Mouse (Mus musculus) intestine, embryonic 15.5 days (tissue): ENCODE data around the gene Cdc42bpa. TPM values are rescaled to one million over a fixed set of nuclear protein-coding genes. Genes with fewer than 3 reads are reported as not detected.

Experiments
- ATAC-seq: fragments of 200-750 bp; cut with Nextera tagmentation; 2 replicates; pipeline ENCODE4 v1.8.0; 2017; ENCODE audit warnings: moderate TSS enrichment, moderate library complexity
- H3K27ac ChIP-seq: fragments of 300-500 bp; sonication (generic); 2 replicates; pipeline ENCODE4 v1.5.1; 2015; ENCODE audit warnings: mild to moderate bottlenecking, inconsistent platforms
- H3K27me3 ChIP-seq: fragments of 300-500 bp; sonication (generic); replicated peaks from 2 replicates; pipeline ENCODE4 v1.6.1; 2015; ENCODE audit warnings: inconsistent platforms
- H3K36me3 ChIP-seq: fragments of 300-500 bp; sonication (generic); 2 replicates; pipeline ENCODE4 v1.6.1; 2015; ENCODE audit warnings: inconsistent platforms
- H3K4me1 ChIP-seq: fragments of 300-500 bp; sonication (generic); replicated peaks from 2 replicates; pipeline ENCODE4 v1.6.1; 2015; ENCODE audit warnings: inconsistent platforms
- H3K4me2 ChIP-seq: fragments of 300-500 bp; sonication (generic); replicated peaks from 2 replicates; pipeline ENCODE4 v1.6.1; 2015; ENCODE audit warnings: mild to moderate bottlenecking, inconsistent platforms
- H3K4me3 ChIP-seq: fragments of 300-500 bp; sonication (generic); replicated peaks from 2 replicates; pipeline ENCODE4 v1.5.1; 2015; ENCODE audit warnings: inconsistent platforms
- H3K9ac ChIP-seq: fragments of 300-500 bp; sonication (generic); 2 replicates; pipeline ENCODE4 v1.6.1; 2015; ENCODE audit warnings: inconsistent platforms
- H3K9me3 ChIP-seq: fragments of 300-500 bp; sonication (generic); 2 replicates; pipeline ENCODE4 v1.6.1; 2016; ENCODE audit warnings: inconsistent platforms
- WGBS: fragments of 180-500 bp; shearing (Covaris S2); methylation state at CpG from one replicate; pipeline ENCODE4 v1.1.7; 2015; 5-methylcytosine and 5-hydroxymethylcytosine counted together
- polyA plus RNA-seq: library from polyadenylated mRNA; unstranded; fragments of >200 nt; fragmentation: Nextera tagmentation; extraction: Ambion mirVana; gene quantifications from 2 replicates; pipeline ENCODE4 v1.2.1, GENCODE M21; 2015

Cdc42bpa gene
- polyA plus RNA-seq, 1 experiment from 2014 or later, result 12.4 TPM

GRCm38 (mm10) chr1:179940787-179941352 is 19.4 kb upstream of the Cdc42bpa start:
- Histone ChIP-seq H3K9ac (no peak overlapping the region), H3K36me3 (no peaks in the 10 kb centered on the region), H3K9me3 (no peaks in the 10 kb centered on the region), H3K4me1 (no peaks in the 10 kb centered on the region), H3K27ac (no peak overlapping the region), H3K4me2 (no peak overlapping the region), H3K4me3 (no peak overlapping the region), H3K27me3 (no peaks in the 10 kb centered on the region)
- WGBS, result 71% methylated on average over 14 of the region's 14 CpGs
- ATAC-seq, result no peak; the same call in 1 of the 2 replicates

- no peaks in the 10 kb centered on the region for H3K4me1 ChIP-seq
- no peak overlapping the region for H3K4me2 ChIP-seq
- no peak overlapping the region for H3K9ac ChIP-seq
- no peak overlapping the region for H3K4me3 ChIP-seq
- 91% methylated on average over 10 of the region's 10 CpGs for WGBS
- no peaks in the 10 kb centered on the region for H3K9me3 ChIP-seq
- no peaks in the 10 kb centered on the region for H3K36me3 ChIP-seq
- ATAC-seq, result no peak
- no peaks in the 10 kb centered on the region for H3K27me3 ChIP-seq
- H3K27ac ChIP-seq, result no peak overlapping the region
Observed at GRCm38 (mm10) chr1:179945017-179945416, 15.3 kb upstream of the Cdc42bpa start.

GRCm38 (mm10) chr1:179946616-179947015 is 13.7 kb upstream of the Cdc42bpa start:
- Histone ChIP-seq H3K9me3 (no peaks in the 10 kb centered on the region), H3K27me3 (no peaks in the 10 kb centered on the region), H3K4me2 (no peak overlapping the region), H3K27ac (no peak overlapping the region), H3K4me3 (no peak overlapping the region), H3K4me1 (no peaks in the 10 kb centered on the region), H3K9ac (no peak overlapping the region), H3K36me3 (no peaks in the 10 kb centered on the region)
- 29% methylated on average over 2 of the region's 2 CpGs for WGBS
- ATAC-seq, result no peak

- Histone ChIP-seq H3K36me3 (no peaks in the 10 kb centered on the region), H3K4me1 (no peaks in the 10 kb centered on the region), H3K4me3 (no peak overlapping the region), H3K9me3 (no peaks in the 10 kb centered on the region), H3K27ac (no peak overlapping the region), H3K9ac (no peak overlapping the region), H3K27me3 (no peaks in the 10 kb centered on the region), H3K4me2 (no peak overlapping the region)
- 81% methylated on average over 2 of the region's 2 CpGs for WGBS
- no peak for ATAC-seq
Observed at GRCm38 (mm10) chr1:179947653-179948052, 12.6 kb upstream of the Cdc42bpa start.

GRCm38 (mm10) chr1:179951597-179951996 is 8.7 kb upstream of the Cdc42bpa start:
- no peak overlapping the region for H3K4me3 ChIP-seq
- H3K27me3 ChIP-seq, result no peaks in the 10 kb centered on the region
- H3K27ac ChIP-seq, result no peak overlapping the region
- no peak overlapping the region for H3K9ac ChIP-seq
- H3K4me2 ChIP-seq, result no peak overlapping the region
- WGBS, result 75% methylated on average over 7 of the region's 7 CpGs
- no peak for ATAC-seq
- H3K9me3 ChIP-seq, result no peaks in the 10 kb centered on the region
- H3K4me1 ChIP-seq, result no peaks in the 10 kb centered on the region
- no peaks in the 10 kb centered on the region for H3K36me3 ChIP-seq

- Histone ChIP-seq H3K4me3 (no peak overlapping the region), H3K4me2 (no peak overlapping the region), H3K36me3 (no peaks in the 10 kb centered on the region), H3K9me3 (no peaks in the 10 kb centered on the region), H3K27ac (no peak overlapping the region), H3K27me3 (no peaks in the 10 kb centered on the region), H3K9ac (no peak overlapping the region), H3K4me1 (no peaks in the 10 kb centered on the region)
- ATAC-seq, result no peak
- 89% methylated on average over 3 of the region's 3 CpGs for WGBS
Observed at GRCm38 (mm10) chr1:179953251-179953650, 7.0 kb upstream of the Cdc42bpa start.

- H3K36me3 ChIP-seq, result no peaks in the 10 kb centered on the region
- no peak overlapping the region for H3K27ac ChIP-seq
- H3K9ac ChIP-seq, result no peak overlapping the region
- WGBS, result 80% methylated on average over 3 of the region's 3 CpGs
- ATAC-seq, result no peak
- no peaks in the 10 kb centered on the region for H3K9me3 ChIP-seq
- no peaks in the 10 kb centered on the region for H3K27me3 ChIP-seq
- H3K4me1 ChIP-seq, result peaks cover 4% of the 10 kb centered on the region
- no peak overlapping the region for H3K4me2 ChIP-seq
- H3K4me3 ChIP-seq, result no peak overlapping the region
Observed at GRCm38 (mm10) chr1:179957431-179957830, 2.8 kb upstream of the Cdc42bpa start.

- H3K4me1 ChIP-seq, result peaks cover 4% of the 10 kb centered on the region
- H3K27ac ChIP-seq, result peak overlapping the region; percentile 95
- peak overlapping the region; percentile 89 for H3K9ac ChIP-seq
- no peaks in the 10 kb centered on the region for H3K27me3 ChIP-seq
- peak overlapping the region; percentile 84 for H3K4me3 ChIP-seq
- 5% methylated on average over 38 of the region's 41 CpGs for WGBS
- no peaks in the 10 kb centered on the region for H3K9me3 ChIP-seq
- peak; percentile 48; the same call in 1 of the 2 replicates for ATAC-seq
- no peaks in the 10 kb centered on the region for H3K36me3 ChIP-seq
- peak overlapping the region; percentile 76 for H3K4me2 ChIP-seq
Observed at GRCm38 (mm10) chr1:179958871-179959720, 1.2 kb upstream of the Cdc42bpa start.

- peaks cover 4% of the 10 kb centered on the region for H3K4me1 ChIP-seq
- H3K4me2 ChIP-seq, result peak overlapping the region; percentile 76
- 0% methylated on average over 9 of the region's 9 CpGs for WGBS
- no peaks in the 10 kb centered on the region for H3K36me3 ChIP-seq
- H3K9ac ChIP-seq, result peak overlapping the region; percentile 89
- H3K27me3 ChIP-seq, result no peaks in the 10 kb centered on the region
- no peaks in the 10 kb centered on the region for H3K9me3 ChIP-seq
- peak overlapping the region; percentile 95 for H3K27ac ChIP-seq
- peak overlapping the region; percentile 84 for H3K4me3 ChIP-seq
- ATAC-seq, result no peak
Observed at GRCm38 (mm10) chr1:179960543-179960876, 238 bp downstream of the Cdc42bpa start.

- 4% methylated on average over 16 of the region's 16 CpGs for WGBS
- peaks cover 4% of the 10 kb centered on the region for H3K4me1 ChIP-seq
Observed at GRCm38 (mm10) chr1:179960882-179961698, 818 bp downstream of the Cdc42bpa start.

GRCm38 (mm10) chr1:179961777-179962176 is 1.5 kb downstream of the Cdc42bpa start:
- no peak overlapping the region for H3K27ac ChIP-seq
- H3K4me2 ChIP-seq, result peak overlapping the region; percentile 76
- H3K9ac ChIP-seq, result peak overlapping the region; percentile 10; the same call in 1 of the 2 replicates
- H3K4me1 ChIP-seq, result peaks cover 4% of the 10 kb centered on the region
- no peaks in the 10 kb centered on the region for H3K36me3 ChIP-seq
- no peaks in the 10 kb centered on the region for H3K27me3 ChIP-seq
- no peaks in the 10 kb centered on the region for H3K9me3 ChIP-seq
- 48% methylated on average over 4 of the region's 4 CpGs for WGBS
- peak overlapping the region; percentile 84 for H3K4me3 ChIP-seq
- no peak for ATAC-seq

More at GRCm38 (mm10) chr1:179960882-179961698, 818 bp downstream of the Cdc42bpa start:
- Histone ChIP-seq H3K27me3 (no peaks in the 10 kb centered on the region), H3K4me3 (peak overlapping the region; percentile 84), H3K27ac (no peak overlapping the region), H3K4me2 (peak overlapping the region; percentile 76), H3K9me3 (no peaks in the 10 kb centered on the region), H3K36me3 (no peaks in the 10 kb centered on the region), H3K9ac (peak overlapping the region; percentile 10; the same call in 1 of the 2 replicates)
- ATAC-seq, result no peak

GRCm38 (mm10) chr1:179969776-179970428 is 9.6 kb downstream of the Cdc42bpa start:
- Histone ChIP-seq H3K27ac (no peak overlapping the region), H3K4me2 (no peak overlapping the region), H3K9ac (no peak overlapping the region), H3K4me1 (no peaks in the 10 kb centered on the region), H3K9me3 (no peaks in the 10 kb centered on the region), H3K4me3 (no peak overlapping the region), H3K27me3 (no peaks in the 10 kb centered on the region), H3K36me3 (no peaks in the 10 kb centered on the region)
- ATAC-seq, result no peak
- 55% methylated on average over 5 of the region's 5 CpGs for WGBS
